Mouse (Mus musculus) brain, embryonic 14.5 days (tissue): ENCODE results near the gene Mettl7a3.

ENCODE experiments used
- CTCF ChIP-seq: fragments of 200-500 bp; IDR thresholded peaks from 2 replicates; pipeline ENCODE4 v1.5.1; 2012; ENCODE audit warnings: inconsistent platforms, mild to moderate bottlenecking, moderate library complexity, borderline replicate concordance; ENCODE audit not compliant: insufficient read depth, insufficient read length; ENCODE audit errors: extremely low read depth
- POLR2A ChIP-seq: fragments of 200-500 bp; IDR thresholded peaks from 2 replicates; pipeline ENCODE4 v1.6.1; 2012; ENCODE audit warnings: mild to moderate bottlenecking, inconsistent platforms, borderline replicate concordance; ENCODE audit not compliant: poor library complexity, insufficient read depth, insufficient read length, severe bottlenecking; ENCODE audit errors: extremely low read depth

- no peak for TF ChIP-seq CTCF
- no peak for TF ChIP-seq POLR2A
Measured at GRCm38 (mm10) chr15:100297856-100298255, 36.9 kb upstream of the Mettl7a3 start.
